Mouse (Mus musculus) MEL (cell line): ENCODE data around the gene Nsl1.

Experiments used
- CTCF ChIP-seq, 3 experiments: IDR thresholded peaks in 2 of 3; conservative IDR thresholded peaks in 1 of 3; 2 replicates each; pipeline ENCODE4 v1.5.1; 2011 to 2012; ENCODE audit warnings: low read length in 3 of 3, low read depth in 2 of 3, mild to moderate bottlenecking in 2 of 3, improper control_type of control experiment in 1 of 3, inconsistent platforms in 1 of 3, mixed read lengths in 1 of 3, moderate library complexity in 1 of 3; ENCODE audit not compliant: control insufficient read depth in 1 of 3, insufficient read depth in 1 of 3, poor library complexity in 1 of 3, severe bottlenecking in 1 of 3
- EP300 ChIP-seq, 2 experiments: IDR thresholded peaks; 2 replicates each; pipeline ENCODE4 v1.6.1; 2011; ENCODE audit warnings: improper control_type of control experiment in 2 of 2, low read length in 2 of 2, low read depth in 1 of 2, mild to moderate bottlenecking in 1 of 2
- ETS1 ChIP-seq: IDR thresholded peaks from 2 replicates; pipeline ENCODE4 v1.6.1; 2012; ENCODE audit warnings: low read depth, mild to moderate bottlenecking, inconsistent platforms, low read length, improper control_type of control experiment, moderate library complexity
- GABPA ChIP-seq: IDR thresholded peaks from 2 replicates; pipeline ENCODE4 v1.6.1; 2012; ENCODE audit warnings: low read depth, mild to moderate bottlenecking, inconsistent platforms, low read length, improper control_type of control experiment, moderate library complexity
- MAZ ChIP-seq: IDR thresholded peaks from 2 replicates; pipeline ENCODE4 v1.6.1; 2012; ENCODE audit warnings: low read depth, mild to moderate bottlenecking, inconsistent platforms, low read length, improper control_type of control experiment
- POLR2A ChIP-seq, 2 experiments: IDR thresholded peaks; 2 replicates each; pipeline ENCODE4 v1.6.1; 2011 to 2012; ENCODE audit warnings: low read length in 2 of 2, mild to moderate bottlenecking in 2 of 2, control low read depth in 1 of 2, improper control_type of control experiment in 1 of 2, low read depth in 1 of 2, moderate library complexity in 1 of 2; ENCODE audit not compliant: control insufficient read depth in 1 of 2, insufficient read depth in 1 of 2, poor library complexity in 1 of 2
- POLR2AphosphoS2 ChIP-seq: IDR thresholded peaks from 2 replicates; pipeline ENCODE4 v1.6.1; 2011; ENCODE audit warnings: low read length, improper control_type of control experiment
- RCOR1 ChIP-seq: IDR thresholded peaks from 2 replicates; pipeline ENCODE4 v1.6.1; 2012; ENCODE audit warnings: low read depth, mild to moderate bottlenecking, inconsistent platforms, low read length, improper control_type of control experiment
- SIN3A ChIP-seq: IDR thresholded peaks from 2 replicates; pipeline ENCODE4 v1.6.1; 2012; ENCODE audit warnings: low read length, improper control_type of control experiment, inconsistent platforms
- SMC3 ChIP-seq: IDR thresholded peaks from 2 replicates; pipeline ENCODE4 v1.6.1; 2011; ENCODE audit warnings: low read depth, low read length, improper control_type of control experiment
- TBP ChIP-seq: IDR thresholded peaks from 2 replicates; pipeline ENCODE4 v1.8.0; 2011; ENCODE audit warnings: low read depth, low read length, improper control_type of control experiment
- TCF12 ChIP-seq: IDR thresholded peaks from 2 replicates; pipeline ENCODE4 v1.6.1; 2014; ENCODE audit warnings: low read depth, mild to moderate bottlenecking, inconsistent platforms, low read length, improper control_type of control experiment, moderate library complexity
- ZC3H11A ChIP-seq: IDR thresholded peaks from 2 replicates; pipeline ENCODE4 v1.6.1; 2012; ENCODE audit warnings: low read depth, mild to moderate bottlenecking, inconsistent platforms, low read length, improper control_type of control experiment

DNA sequence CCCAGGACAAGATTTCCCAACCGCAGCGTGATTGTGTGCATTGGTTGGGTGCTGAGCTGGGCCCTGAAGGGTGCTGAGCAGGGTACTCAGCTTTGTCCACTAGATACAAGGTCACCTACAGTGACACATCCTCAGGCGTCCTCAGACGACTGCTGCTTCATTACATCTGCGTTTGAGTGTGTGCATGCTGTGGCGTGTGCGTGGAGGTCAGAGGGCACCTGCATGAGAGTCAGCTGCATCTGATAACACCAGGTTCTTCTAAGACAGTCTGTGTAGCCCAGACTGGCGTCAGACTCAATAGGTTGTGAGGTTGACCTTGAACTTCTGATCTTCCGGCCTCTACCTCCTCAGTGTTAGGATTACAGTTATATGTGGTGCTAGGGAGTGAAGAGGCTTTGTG, 42.4 kb downstream of the Nsl1 start:
- TF ChIP-seq CTCF (IDR thresholded peaks at IDR 0.05 in 2 of 3, conservative IDR thresholded peaks at IDR 0.05 in 1 of 3; ENCODE audit: control insufficient read depth in 1 of 3, insufficient read depth in 1 of 3, low read depth in 2 of 3, low read length in 3 of 3, poor library complexity in 1 of 3, severe bottlenecking in 1 of 3) (no peak), SMC3 (no peak), ZC3H11A (no peak), TCF12 (no peak), POLR2A (IDR thresholded peaks at IDR 0.05; ENCODE audit: control insufficient read depth in 1 of 2, insufficient read depth in 1 of 2, low read depth in 1 of 2, low read length in 2 of 2, poor library complexity in 1 of 2) (no peak), ETS1 (no peak), POLR2AphosphoS2 (no peak), MAZ (no peak), EP300 (IDR thresholded peaks at IDR 0.05; ENCODE audit: low read depth in 1 of 2, low read length in 2 of 2) (no peak), SIN3A (no peak), GABPA (no peak), TBP (no peak), RCOR1 (no peak)
